Mouse (Mus musculus) spleen, postnatal 36 days (tissue): Measurements from ENCODE around the gene Prss27.
"Not testable (repeated sequence)": the region's sequence is repeated elsewhere in the genome, so short reads cannot be mapped to it uniquely, and the experiment has no call there.

Experiments
- DNase-seq, 2 experiments: peaks; one replicate each; pipeline ENCODE4 v3.0.0; 2022; ENCODE audit warnings: low spot score in 2 of 2, mixed read lengths in 1 of 2

The Prss27 gene

GRCm38 (mm10) chr17:24030551-24030950, 7.4 kb upstream of the Prss27 start:
- DNase-seq, result no peak

DNA sequence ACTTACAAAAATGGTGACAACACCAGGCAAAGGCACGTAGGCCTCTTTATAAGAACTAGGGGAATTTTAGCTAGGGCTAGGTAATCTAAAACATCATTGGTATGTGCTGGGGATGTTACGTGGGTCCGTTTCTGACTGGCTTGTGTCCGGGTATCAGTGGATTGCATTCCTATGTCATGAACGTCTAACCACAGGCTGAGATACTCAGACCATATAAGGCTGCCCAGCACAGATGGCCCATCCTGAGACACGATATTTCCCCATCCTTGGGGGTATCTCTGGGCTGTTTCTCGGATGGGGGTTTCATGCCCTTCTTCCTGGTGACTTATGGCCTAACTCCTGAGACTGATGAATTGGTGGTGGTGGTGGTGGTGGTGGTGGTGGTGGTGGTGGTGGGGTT, 2.9 kb upstream of the Prss27 start:
- DNase-seq, result no peak

DNA sequence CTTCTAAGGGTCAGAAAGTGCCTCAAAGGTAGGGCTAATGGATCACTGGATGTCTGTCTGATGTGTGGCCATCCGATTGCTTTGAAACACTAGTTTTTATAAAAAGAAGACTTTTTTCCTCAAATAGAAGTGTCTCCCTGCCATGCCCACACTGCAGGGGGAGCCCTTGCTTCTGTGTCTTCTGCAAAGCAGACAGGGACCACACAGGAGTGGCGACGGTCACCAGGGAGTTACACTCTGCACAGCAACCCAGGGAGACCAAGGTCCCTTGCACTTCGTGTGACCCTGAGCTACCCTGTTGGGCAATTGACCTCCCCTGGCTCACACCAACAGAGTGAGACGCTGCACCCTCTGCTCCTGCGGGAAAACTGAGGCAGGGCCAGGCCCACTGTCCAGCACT, 990 bp upstream of the Prss27 start:
- DNase-seq, result no peak

DNA sequence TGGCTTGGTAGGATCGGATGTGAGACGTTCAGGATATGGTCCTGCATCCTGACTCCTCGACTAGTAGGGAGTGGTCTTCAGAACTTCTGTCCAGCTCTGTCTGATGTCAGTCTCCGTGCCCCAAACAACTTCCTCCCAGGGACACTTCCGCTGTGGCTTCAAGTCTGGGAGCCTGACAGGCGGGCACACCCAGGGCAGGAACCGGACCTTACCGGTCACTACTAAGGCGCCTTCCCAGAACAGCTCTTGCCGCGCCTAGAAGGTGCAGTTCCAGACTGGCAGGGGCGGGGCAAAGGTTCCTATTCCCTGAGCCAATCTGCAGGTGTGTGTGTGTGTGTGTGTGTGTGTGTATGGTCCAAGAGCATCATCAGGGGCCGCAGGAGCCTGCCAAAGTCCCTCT, 584 bp upstream of the Prss27 start:
- DNase-seq, result no peak

DNA sequence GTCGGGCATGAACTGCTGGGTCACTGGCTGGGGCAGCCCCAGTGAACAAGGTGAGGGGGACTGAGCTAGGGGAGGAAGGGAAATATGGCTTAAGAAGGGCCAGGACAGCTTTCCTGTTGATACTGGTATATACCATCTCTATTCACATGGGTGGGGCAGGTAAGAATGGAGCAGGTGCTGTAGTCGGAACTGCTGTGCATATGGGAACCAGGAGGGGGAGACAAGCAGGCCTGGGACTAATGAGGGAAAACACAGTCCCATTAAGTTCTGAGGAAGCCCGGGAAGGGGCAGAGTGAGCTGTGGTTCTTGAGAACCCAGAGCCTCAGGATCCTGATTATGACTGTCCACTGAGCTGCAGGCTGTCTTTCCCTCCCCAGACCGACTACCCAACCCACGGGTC, 6.5 kb downstream of the Prss27 start:
- DNase-seq, result no peak

- DNase-seq, result no peak
Measured at GRCm38 (mm10) chr17:24045608-24046007, 7.7 kb downstream of the Prss27 start.

DNA sequence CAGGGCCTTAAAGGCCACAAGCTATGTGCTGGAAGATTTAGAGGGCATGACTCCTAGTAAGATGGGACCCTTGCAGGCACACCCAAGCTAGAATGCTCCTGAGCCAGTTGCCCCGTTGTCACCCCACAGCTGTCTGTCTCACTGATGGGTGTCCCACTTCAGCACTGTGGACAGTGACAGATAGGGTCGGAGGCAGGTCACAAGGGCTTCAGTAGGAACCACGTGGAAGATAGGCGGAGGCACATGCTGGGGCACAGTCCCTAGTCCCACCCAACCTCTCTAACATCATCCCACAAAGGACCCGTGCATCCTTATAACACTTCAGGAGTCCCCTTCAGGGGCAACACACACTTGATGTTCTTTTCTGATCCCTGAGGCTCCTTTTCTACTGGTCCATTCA, 8.1 kb downstream of the Prss27 start:
- DNase-seq, result no peak

DNA sequence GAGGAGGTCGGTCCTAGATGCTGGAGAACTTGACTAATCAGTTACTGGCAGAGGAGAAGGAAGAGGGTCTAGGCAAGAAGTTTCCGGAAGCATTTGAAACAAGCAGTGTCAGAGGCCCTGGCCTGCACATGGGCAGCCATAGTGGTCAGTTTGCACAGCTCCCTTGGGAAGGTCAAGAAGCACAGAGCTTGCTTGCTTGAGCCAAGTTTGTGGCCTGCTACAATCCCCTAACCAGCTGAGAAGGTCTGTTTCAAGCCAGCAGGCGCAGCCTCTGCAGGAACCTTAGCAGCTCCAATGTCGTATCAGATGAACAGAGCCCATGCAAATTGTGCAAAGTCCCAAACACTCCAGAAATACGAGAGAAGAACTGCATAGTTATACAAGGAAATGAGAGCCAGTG, 10.1 kb downstream of the Prss27 start:
- DNase-seq, result no peak

- DNase-seq, result no peak
Measured at GRCm38 (mm10) chr17:24049008-24049407, 11.1 kb downstream of the Prss27 start.

GRCm38 (mm10) chr17:24056636-24057625, 19.0 kb downstream of the Prss27 start:
- DNase-seq, result no peak

- no peak for DNase-seq
Measured at GRCm38 (mm10) chr17:24057730-24058245, 19.8 kb downstream of the Prss27 start.

GRCm38 (mm10) chr17:24062459-24063155, 24.7 kb downstream of the Prss27 start:
- DNase-seq, result no peak

- no peak for DNase-seq
Measured at GRCm38 (mm10) chr17:24068271-24068670, 30.3 kb downstream of the Prss27 start.

GRCm38 (mm10) chr17:24069531-24069930, 31.6 kb downstream of the Prss27 start:
- DNase-seq, result no peak

GRCm38 (mm10) chr17:24072919-24073696, 35.2 kb downstream of the Prss27 start, which contains the start of gene Kctd5:
Kctd5 (minus strand) TSS chr17:24073485.
- peak; percentile 89 to 91 for DNase-seq

- no peak for DNase-seq
Measured at GRCm38 (mm10) chr17:24077101-24077500, 39.2 kb downstream of the Prss27 start.

GRCm38 (mm10) chr17:24084593-24084992, 46.6 kb downstream of the Prss27 start:
- peak in 1 of 2 experiments; percentile 4 for DNase-seq

DNA sequence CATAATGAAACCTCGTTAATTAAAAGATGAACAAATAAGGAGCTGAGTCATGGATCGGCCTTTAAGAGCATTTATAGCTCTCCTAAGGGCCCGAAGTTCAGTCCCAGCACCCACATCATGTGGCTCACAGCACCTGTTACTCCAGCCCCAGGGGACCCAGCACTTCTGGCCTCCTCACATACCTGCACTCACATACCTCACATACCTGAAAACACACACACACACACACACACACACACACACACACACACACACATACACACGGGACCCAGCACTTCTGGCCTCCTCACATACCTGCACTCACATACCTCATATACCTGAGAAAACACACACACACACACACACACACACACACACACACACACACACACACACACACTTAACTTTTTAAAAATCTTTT, 48.5 kb downstream of the Prss27 start:
- DNase-seq, result not testable (repeated sequence)

GRCm38 (mm10) chr17:24090575-24090974, 52.6 kb downstream of the Prss27 start:
- DNase-seq, result no peak
